Mouse (Mus musculus) heart, adult 10 weeks (tissue): Measurements from ENCODE around the gene Mcam. TPM values are rescaled to one million over a fixed set of nuclear protein-coding genes. Genes with fewer than 3 reads are reported as not detected.

Experiments used
- polyA plus RNA-seq: library from polyadenylated mRNA; stranded (reverse); fragments of 350-450 nt; fragmentation: Illumina TruSeq; extraction: RNeasy Lipid Tissue Mini Kit (QIAGEN cat#74804); gene quantifications from one replicate; pipeline ENCODE4 v1.2.3, GENCODE M21; 2014; ENCODE audit warnings: low read depth, low replicate concordance

Mcam gene
- polyA plus RNA-seq = 45.0 TPM

DNA sequence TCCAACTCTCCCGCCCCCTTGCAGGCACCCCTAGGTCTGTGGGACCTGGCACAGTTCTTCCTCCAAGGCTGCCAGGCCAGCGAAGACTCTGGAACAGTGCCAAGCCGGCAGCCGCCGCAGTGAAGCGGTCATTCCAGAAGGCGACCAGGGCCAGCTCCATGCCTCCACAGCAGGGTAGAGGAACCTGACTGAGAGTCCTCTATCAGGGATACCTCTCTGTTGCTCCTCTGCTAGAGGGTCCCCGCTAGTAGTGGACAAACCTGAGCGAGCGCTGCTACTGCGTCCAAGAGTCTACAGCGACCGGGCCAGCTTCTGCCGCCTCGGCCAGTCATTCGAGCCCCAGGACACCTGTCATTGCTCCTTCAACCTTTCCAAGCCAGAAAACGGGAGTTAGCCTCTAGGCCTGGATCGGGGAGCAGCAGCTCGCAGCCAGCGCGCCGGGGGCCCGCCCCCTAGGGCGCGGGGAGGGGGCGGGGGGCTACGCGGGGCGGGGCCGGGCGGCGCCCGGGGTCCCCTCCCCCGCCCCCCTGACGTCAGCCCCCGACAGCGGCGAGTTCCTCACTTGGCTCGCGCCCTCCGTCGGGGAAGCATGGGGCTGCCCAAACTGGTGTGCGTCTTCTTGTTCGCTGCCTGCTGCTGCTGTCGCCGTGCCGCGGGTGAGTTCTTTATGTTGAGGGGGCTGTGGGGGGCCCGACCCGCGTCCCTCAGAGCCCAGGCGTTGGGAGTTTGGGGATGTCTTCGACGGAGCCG, at the start of gene Mcam:
TSS of gene Mcam (plus strand) at position 369 of the 750 bp plus-strand sequence.

GRCm38 (mm10) chr9:44101490-44101889, 32.8 kb upstream of the Mcam start, which contains the start of gene Mfrp:
Gene Mfrp, plus strand, starts transcription at chr9:44101729.

DNA sequence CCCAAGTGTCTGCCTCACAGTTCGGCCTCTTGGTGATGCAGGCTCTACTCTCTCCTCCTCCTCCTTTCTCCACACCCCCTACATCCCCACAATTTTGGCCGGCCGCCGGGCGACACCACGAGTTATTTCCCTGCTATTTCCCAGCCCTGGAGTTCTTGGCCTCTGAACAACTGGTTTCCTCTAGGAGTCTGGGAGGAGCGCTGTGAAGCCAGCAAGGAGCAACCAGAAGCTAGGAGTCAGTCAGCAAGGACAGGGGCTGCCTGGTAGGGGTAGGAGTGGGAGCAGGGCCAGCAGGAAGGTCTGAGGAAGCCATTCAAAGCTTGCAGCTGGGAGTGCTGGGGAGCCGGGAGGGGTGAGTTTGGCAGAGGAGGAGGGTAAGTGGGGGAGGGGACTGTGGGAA, 27.2 kb upstream of the Mcam start, which contains the start of gene C1qtnf5:
TSS of gene C1qtnf5 (plus strand) at position 136 of the 400 bp plus-strand sequence.

GRCm38 (mm10) chr9:44113105-44113789, 21.0 kb upstream of the Mcam start, which contains the start of the genes Gm49380 and Rnf26:
Gene Gm49380, minus strand, starts transcription at chr9:44113500.
Gene Rnf26, minus strand, starts transcription at chr9:44113517.

Other genes with a start within 250 kb of the Mcam start
- 18.9 TPM for gene Thy1, start 91.1 kb upstream of the Mcam start, polyA plus RNA-seq
- 58.5 TPM for gene Usp2, start 67.4 kb upstream of the Mcam start, polyA plus RNA-seq
- gene Mfrp, start 32.7 kb upstream of the Mcam start, polyA plus RNA-seq = not detected
- 5.8 TPM for gene C1qtnf5, start 27.2 kb upstream of the Mcam start, polyA plus RNA-seq
- gene Gm49380, start 21.0 kb upstream of the Mcam start, polyA plus RNA-seq = 0.18 TPM
- 5.6 TPM for gene Rnf26, start 21.0 kb upstream of the Mcam start, polyA plus RNA-seq
- gene Cbl, start 99.6 kb downstream of the Mcam start, polyA plus RNA-seq = 9.4 TPM
- not detected for gene Ccdc153, start 106.2 kb downstream of the Mcam start, polyA plus RNA-seq
- gene Pdzd3, start 117.0 kb downstream of the Mcam start, polyA plus RNA-seq = 2.5 TPM
- 13.5 TPM for gene Nlrx1, start 134.1 kb downstream of the Mcam start, polyA plus RNA-seq
- 0.47 TPM for gene Abcg4, start 154.1 kb downstream of the Mcam start, polyA plus RNA-seq
- gene Hinfp, start 171.2 kb downstream of the Mcam start, polyA plus RNA-seq = 7.7 TPM
- gene C2cd2l, start 185.8 kb downstream of the Mcam start, polyA plus RNA-seq = 16.3 TPM
- 17.7 TPM for gene Dpagt1, start 191.6 kb downstream of the Mcam start, polyA plus RNA-seq
- 8.9 TPM for gene H2afx, start 200.2 kb downstream of the Mcam start, polyA plus RNA-seq
- gene Hmbs, start 209.8 kb downstream of the Mcam start, polyA plus RNA-seq = 44.7 TPM
- gene Vps11, start 227.2 kb downstream of the Mcam start, polyA plus RNA-seq = 19.6 TPM
- gene Hyou1, start 245.0 kb downstream of the Mcam start, polyA plus RNA-seq = 24.8 TPM